In genomic region chr6:125294049-125294448, GRCm38 (mm10) we compare ENCODE assay signal across 38 mouse cellular contexts. TPM values are rescaled to one million over a fixed set of nuclear protein-coding genes. Genes with fewer than 3 reads are reported as not detected.
"Had no signal": no experiment of that assay in that cellular context is flagged by ENCODE, and none has a peak within 500 bp of the region (broad histone marks: within the 10 kb centered on the region; RNA-seq: fewer than 3 reads in every experiment).

No protein-coding gene starts in this region.

- DNase-seq: gastrocnemius, adult 2 months; gastrocnemius, postnatal 10 days; gastrocnemius, postnatal 25 days; heart, adult 11 months; heart, adult 2 months; heart, postnatal 14 days; heart, postnatal 36 days; kidney, adult 11 months; kidney, adult 2 months; kidney, adult 9 months; kidney, postnatal 14 days; kidney, postnatal 36 days; layer of hippocampus, adult 9-11 months; layer of hippocampus, postnatal 36 days; liver; liver, embryonic 13.5 days had no signal

- H3K9me3 ChIP-seq: heart, embryonic 13.5 days; heart, embryonic 15.5 days; hindbrain, embryonic 13.5 days; hindbrain, embryonic 15.5 days; kidney, embryonic 15.5 days; limb, embryonic 10.5 days; liver, embryonic 13.5 days had no signal

- H3K4me2 ChIP-seq: heart, embryonic 11.5 days; heart, embryonic 13.5 days; heart, embryonic 15.5 days; hindbrain, embryonic 13.5 days; hindbrain, embryonic 15.5 days; kidney, embryonic 15.5 days; limb, embryonic 12.5 days; liver, embryonic 11.5 days; liver, embryonic 13.5 days had no signal

- H3K27ac ChIP-seq: gastrocnemius, adult 2 months; heart, adult 2 months; heart, embryonic 13.5 days; heart, embryonic 15.5 days; hindbrain, embryonic 13.5 days; hindbrain, embryonic 15.5 days; hindbrain, postnatal 0 days; kidney, embryonic 15.5 days; kidney, postnatal 0 days; limb, embryonic 10.5 days; limb, embryonic 12.5 days; liver, embryonic 13.5 days had no signal

- H3K4me3 ChIP-seq: gastrocnemius, adult 2 months; heart, adult 2 months; heart, embryonic 13.5 days; heart, embryonic 15.5 days; hindbrain, embryonic 13.5 days; hindbrain, embryonic 15.5 days; kidney, embryonic 15.5 days; limb, embryonic 10.5 days; limb, embryonic 12.5 days; liver, embryonic 13.5 days had no signal

- H3K4me1 ChIP-seq: heart, embryonic 13.5 days; heart, embryonic 15.5 days; hindbrain, embryonic 13.5 days; hindbrain, embryonic 15.5 days; limb, embryonic 10.5 days; limb, embryonic 12.5 days; liver, embryonic 13.5 days had no signal

- H3K36me3 ChIP-seq: heart, embryonic 13.5 days; heart, embryonic 15.5 days; hindbrain, embryonic 13.5 days; hindbrain, embryonic 15.5 days; kidney, embryonic 15.5 days; limb, embryonic 10.5 days; limb, embryonic 12.5 days; liver, embryonic 13.5 days had no signal

- H3K9ac ChIP-seq: heart, embryonic 13.5 days; heart, embryonic 15.5 days; hindbrain, embryonic 13.5 days; hindbrain, embryonic 15.5 days; kidney, embryonic 15.5 days; limb, embryonic 12.5 days; liver, embryonic 13.5 days had no signal

- H3K27me3 ChIP-seq: heart, embryonic 15.5 days; hindbrain, embryonic 13.5 days; hindbrain, embryonic 15.5 days; kidney, embryonic 15.5 days; limb, embryonic 12.5 days; liver, embryonic 13.5 days had no signal

- ATAC-seq: hindbrain, postnatal 0 days; intestine, embryonic 16.5 days had no signal

RNA-seq across cellular contexts. Expression of gene Tuba3a, which starts 8.2 kb away (rescaled TPM):
- total RNA-seq: gastrocnemius, adult 2 months; gastrocnemius, postnatal 10 days; gastrocnemius, postnatal 25 days; gastrocnemius, postnatal 4 days; heart, adult 2 months; heart, postnatal 14 days; heart, postnatal 36 days; hematopoietic stem cell, adult 5-6 weeks; hindbrain, postnatal 0 days; layer of hippocampus, adult 18-20 months; layer of hippocampus, postnatal 14 days; layer of hippocampus, postnatal 36 days; left cerebral cortex, adult 18-20 months; left cerebral cortex, postnatal 14 days; left cerebral cortex, postnatal 36 days had no signal
- polyA plus RNA-seq: heart, postnatal 0 days; hindbrain, embryonic 11.5 days; hindbrain, embryonic 13.5 days; hindbrain, embryonic 15.5 days; hindbrain, postnatal 0 days; liver, embryonic 11.5 days; liver, embryonic 13.5 days had no signal

RNA-seq across cellular contexts. Expression of gene Cd27, which starts 57.2 kb away (rescaled TPM):
- total RNA-seq: hindbrain, postnatal 0 days; layer of hippocampus, adult 18-20 months; layer of hippocampus, adult 8-10 months; layer of hippocampus, postnatal 14 days; layer of hippocampus, postnatal 36 days; left cerebral cortex, adult 18-20 months; left cerebral cortex, postnatal 14 days; left cerebral cortex, postnatal 36 days had no signal
